Mouse (Mus musculus) heart, postnatal 14 days (tissue): ENCODE results near the gene C77080. TPM values are rescaled to one million over a fixed set of nuclear protein-coding genes. Genes with fewer than 3 reads are reported as not detected.

Experiments used
- DNase-seq, 2 experiments: peaks; one replicate each; pipeline ENCODE4 v3.0.0; 2021 to 2022
- intact Hi-C: fragments of 180-260 bp; cut with DNase I; formaldehyde crosslinking; loops from one replicate; pipeline ENCODE4 v1.15.1; 2025
- total RNA-seq, 2 experiments: library from RNA; stranded (reverse); gene quantifications; 2 replicates each; pipeline ENCODE4 v1.2.3; 2021

Gene C77080
- total RNA-seq, 2 experiments from 2014 or later: 4.8 to 5.7 TPM

DNA sequence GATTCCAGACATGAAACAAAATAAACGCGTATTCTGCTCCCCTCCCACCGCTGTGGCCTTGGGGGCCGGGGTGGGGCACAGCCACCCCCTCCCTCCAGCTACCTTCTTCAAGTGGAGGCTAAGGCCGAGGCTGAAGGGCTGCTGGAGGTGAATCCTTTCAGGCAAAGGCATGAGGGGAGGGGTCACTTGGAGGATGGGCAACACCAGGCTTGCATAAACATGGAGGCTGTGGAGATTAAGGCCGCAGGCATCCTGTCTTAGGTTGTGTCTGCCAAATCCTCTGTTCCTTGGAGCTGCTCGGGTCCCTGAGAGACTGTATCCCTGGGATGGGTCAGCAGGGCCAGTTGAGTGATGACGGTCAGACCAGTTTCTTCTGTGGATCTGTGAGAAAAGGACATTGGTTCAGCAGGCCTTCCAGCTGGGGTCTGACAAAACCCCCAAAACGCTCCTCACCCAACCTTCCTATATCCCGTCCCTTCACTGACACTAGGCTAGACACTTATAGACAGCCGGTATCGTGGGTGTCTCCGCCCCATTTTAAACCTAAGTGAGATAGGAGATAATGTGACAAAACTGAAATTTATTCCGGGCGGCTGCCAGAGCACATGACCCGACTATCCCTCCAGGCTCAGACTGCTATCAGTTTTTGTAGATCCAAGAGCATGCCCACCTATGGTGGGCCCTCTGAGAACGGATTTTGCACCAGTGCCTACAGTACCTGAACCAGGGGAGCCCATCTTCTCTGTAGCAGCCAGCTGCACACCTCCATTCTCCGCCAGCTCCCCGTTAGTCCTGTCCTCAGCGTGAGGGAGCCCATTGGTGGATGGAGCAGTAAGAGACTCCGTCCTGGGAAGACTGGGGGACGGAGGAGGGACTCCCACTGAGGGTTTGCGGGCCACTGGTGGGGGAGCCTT is 39.9 kb downstream of the C77080 start:
- intact Hi-C loops: no loop called here
- no peak for DNase-seq

DNA sequence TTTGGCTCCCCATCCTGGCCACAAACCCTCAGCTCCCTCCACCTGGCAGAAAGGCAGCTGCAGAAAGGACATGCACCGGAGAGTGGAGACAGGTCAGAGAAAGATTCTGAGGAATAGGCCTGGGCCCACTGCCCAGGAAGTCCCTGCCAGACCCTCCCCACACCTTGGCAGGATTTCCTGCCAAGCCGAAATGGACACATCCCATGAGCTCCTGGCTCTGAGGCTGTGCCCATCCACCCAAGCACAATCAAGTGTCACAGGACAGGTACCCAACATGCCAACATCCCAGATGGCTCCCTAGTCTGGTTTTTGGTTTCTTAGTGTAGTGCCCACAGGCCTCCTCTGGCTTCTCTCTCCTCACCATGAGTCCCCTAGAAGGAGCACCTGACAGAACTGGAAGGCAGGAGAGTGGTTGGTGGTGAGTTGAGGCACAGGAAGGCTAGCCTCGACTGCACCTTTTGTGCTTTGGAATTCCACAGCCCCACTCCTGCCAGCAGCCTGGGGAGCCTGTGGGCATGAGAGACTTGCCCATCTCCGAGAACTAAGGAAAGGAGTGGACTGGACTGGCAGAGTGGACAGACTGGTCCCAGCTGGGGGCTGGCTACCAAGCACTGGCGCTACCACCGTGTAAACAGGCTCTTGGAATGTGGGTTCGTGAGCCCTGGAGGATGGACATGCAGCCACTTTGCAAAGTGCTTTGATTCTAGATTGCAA is 40.7 kb downstream of the C77080 start:
- DNase-seq: no peak
- intact Hi-C loops: no loop called here

DNA sequence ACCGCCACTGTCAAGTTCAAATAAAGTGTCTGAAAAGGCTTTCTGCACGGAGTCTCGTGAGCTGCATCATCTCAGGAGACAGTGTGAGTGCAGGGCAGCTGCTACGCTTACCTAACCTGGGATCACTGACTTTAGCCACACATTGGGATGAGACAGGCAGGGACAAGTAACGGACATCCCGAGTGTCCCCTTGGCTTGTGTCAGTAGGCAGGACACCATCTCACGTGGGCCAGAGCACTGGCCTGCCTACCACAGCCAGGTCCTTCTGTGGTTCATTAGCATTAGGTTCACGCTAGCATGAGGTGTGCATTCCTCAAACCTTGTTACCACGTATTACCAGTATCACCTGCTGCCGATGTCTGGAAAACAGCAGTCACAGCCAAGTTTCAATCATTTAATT is 42.0 kb downstream of the C77080 start:
- DNase-seq: no peak
- intact Hi-C loops: loop anchor here (10.0 kb wide), 1 partner anchor 236 kb away; no protein-coding TSS in a partner anchor

DNA sequence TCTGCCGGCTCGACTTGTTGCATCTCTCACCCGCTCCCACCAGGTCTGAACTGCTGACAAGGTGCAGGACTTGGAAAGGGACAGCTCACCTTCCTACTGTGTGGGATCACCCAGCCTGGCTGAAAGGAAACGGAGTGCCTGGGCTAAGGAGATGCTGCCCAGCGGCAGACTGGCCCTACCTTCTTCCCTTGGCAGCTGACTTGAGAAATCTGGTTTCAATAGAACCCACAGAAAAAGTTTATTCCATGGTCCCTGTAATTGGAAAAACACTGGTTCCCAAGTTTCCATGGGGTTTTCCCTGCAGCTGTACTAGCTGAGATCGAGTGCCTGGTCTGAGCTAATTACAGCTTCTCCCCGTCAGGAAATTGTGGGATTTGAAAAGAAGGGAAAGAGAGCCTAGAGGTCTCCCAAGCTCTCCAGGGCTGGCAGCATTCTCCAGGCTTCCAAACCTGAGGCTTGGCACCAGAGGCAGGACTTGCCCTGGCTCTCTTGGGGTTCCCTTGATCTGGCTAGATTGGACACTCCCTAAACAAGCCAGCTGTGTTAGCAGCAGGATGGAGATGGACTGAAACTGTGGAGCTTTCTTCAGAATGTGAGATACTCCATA is 42.5 kb downstream of the C77080 start:
- intact Hi-C loops: loop anchor here (10.0 kb wide), 1 partner anchor 236 kb away; no protein-coding TSS in a partner anchor
- DNase-seq: no peak

DNA sequence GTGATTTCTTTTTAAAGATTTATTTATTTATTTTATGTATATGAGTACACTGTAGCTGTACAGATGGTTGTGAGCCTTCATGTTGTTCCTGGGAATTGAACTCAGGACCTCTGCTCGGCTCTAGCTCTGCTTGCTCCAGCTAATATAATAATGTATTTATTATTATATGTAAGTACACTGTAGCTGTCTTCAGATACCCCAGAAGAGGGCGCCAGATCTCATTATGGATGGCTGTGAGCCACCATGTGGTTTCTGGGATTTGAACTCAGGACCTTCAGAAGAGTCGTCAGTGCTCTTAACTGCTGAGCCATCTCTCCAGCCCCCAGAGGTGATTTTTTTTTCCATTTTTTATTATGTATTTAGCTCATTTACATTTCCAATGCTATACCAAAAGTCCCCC is 48.7 kb downstream of the C77080 start:
- intact Hi-C loops: loop anchor here (10.0 kb wide), 1 partner anchor 242 kb away; no protein-coding TSS in a partner anchor
- peak in 1 of 2 experiments; percentile 25 for DNase-seq

DNA sequence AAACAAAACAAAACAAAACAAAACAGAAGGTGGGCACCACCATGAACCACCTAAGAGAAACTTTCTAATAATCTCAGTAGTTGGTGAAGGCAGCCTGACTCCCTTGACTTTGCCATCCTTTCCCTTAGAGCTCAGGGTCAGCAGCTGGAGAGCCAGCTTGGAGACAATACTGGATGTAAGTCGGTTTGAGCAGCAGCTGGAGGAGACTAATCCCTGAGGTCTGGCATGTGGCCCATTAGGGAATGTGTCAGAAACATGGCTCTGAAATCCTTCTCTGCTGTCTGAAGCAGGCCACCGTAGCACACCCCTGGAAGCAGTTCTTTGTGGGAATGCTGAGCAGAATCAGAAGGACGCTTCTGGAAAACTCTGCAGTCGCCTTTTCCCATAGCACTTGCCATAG is 49.7 kb downstream of the C77080 start:
- DNase-seq: peak; percentile 58 to 75
- intact Hi-C loops: loop anchor here (1.0 to 10.0 kb wide), 2 partner anchors 65 to 243 kb away; no protein-coding TSS in a partner anchor

DNA sequence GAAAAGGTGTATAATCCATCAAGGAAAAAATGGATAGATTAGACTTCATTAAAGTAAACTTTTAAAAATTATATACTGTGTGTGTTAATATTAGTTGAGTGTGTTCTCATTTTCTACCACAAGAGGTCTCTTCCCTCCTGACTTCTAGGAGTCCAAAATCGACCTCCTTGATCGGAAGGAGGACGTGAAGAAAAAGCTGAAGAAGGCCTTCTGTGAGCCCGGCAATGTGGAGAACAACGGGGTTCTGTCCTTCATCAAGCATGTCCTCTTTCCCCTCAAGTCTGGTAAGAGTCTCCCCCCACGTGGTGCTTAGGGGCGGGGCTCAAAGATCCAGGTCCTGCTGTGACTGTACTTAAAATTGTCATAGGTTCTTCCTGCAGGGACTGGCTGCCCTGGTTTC is 51.7 kb downstream of the C77080 start:
- DNase-seq: no peak
- intact Hi-C loops: no loop called here

DNA sequence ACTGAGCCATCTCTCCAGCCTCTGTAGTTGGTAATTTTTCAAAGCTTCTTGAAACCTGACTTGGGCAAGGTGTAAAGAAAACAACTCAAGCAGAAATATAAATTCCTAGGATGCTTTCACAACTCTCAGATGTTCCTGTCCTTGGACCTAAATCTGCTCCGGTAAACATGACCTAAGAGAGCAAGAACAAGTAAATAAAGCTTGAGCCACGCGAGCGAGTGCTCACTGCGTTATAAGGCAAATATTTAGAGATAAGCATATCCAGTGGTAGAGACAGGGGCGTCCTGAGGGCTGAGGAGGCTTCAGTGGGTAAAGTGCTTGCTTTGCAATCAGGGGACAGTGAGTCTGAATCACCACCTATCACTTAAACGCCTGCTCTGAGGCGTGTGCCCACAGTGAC is 54.4 kb downstream of the C77080 start:
- intact Hi-C loops: loop anchor here (1.0 kb wide), 1 partner anchor 70 kb away; no protein-coding TSS in a partner anchor
- DNase-seq: no peak

DNA sequence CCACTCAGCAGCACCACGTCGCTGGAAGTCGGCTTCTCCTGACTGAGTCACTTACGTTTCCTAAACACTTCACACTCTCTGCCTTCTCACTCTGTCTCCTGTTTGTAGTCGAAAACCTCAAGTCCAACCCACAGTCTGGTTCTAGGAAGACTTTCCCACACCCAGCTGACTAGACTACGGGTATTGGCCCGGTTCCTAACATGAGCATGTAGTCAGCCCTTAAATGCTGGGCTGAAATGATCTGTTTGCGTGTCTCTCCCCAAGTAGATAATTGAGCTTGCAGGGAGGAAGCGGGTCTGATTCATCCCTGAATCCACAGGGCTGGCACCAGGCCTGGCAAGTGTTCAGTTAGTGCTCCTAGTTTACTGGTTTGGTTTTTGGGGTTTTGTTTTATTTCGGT is 56.5 kb downstream of the C77080 start:
- intact Hi-C loops: no loop called here
- no peak for DNase-seq

DNA sequence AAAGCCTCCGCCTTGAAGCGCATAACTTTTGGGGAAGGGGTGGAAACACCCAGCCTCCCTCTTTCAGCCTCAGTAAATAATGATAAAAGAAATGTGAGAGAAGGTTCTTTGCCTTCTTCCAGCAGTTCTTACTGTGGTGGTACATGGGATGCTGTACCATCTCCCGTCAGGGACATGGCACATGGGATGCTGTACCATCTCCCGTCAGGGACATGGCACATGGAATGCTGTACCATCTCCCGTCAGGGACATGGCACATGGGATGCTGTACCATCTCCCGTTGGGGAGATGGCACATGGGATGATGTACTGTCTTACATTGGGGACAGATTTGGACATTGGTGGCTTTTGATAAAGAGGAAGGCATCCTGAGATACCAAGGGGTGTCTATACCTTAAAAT is 63.7 kb downstream of the C77080 start:
- intact Hi-C loops: no loop called here
- DNase-seq: no peak

DNA sequence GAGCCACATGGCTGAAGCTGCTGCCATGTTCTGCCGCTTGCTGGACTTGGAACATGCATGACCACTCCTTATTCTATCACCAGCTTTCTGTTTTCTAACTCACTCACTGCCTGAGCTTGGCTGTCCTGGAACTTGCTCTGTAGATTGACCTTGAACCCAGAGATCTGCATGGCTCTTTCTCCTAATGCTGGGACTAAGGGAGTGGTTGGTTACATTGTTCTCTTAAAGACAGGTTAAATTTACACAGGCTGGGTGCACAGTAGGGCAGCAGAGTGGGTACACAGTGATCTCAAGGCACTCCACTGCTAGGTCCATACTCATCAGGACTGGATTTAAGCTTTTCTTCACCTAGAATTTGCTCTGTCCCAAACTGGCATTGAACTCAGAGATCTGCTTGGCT is 66.9 kb downstream of the C77080 start:
- no peak for DNase-seq
- intact Hi-C loops: no loop called here

DNA sequence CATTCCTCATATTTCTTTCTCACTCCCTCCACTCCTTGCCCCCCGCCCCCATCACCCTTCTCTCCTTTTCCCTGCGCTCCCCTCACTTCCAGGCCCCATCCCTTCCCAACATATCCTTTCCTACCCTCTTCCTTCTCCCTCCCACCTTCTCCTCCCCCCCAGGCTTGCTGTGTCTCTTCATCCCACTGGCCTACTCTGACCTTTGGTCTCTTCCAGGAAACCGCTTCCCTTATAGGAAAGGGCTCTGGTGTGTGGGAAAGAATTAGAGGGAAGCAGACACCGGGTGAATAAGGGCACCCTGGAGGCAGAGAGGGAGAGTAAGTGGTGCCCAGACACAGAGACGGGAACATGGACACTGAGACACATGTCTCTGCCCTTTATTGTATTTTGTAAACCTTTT is 69.5 kb downstream of the C77080 start:
- intact Hi-C loops: no loop called here
- DNase-seq: no peak

DNA sequence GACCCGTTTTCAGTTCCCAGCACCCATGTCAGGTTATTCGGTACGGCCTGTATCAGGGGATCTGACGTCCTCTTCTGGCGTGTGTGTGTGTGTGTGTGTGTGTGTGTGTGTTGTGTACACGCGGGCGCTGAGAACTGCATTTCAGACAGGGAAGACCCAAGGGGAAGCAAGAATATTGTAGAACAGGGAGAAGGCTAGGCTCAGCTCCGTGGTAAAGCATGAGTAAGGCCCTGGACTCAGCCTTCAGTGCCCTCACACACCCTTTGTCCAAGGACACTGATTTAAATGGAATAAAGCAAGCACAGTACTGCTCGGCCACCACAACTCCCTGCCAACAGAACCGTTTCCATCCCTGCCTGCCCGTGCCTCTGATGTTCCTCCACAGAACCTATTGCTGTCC is 70.7 kb downstream of the C77080 start:
- intact Hi-C loops: no loop called here
- DNase-seq: peak; percentile 7 to 8

DNA sequence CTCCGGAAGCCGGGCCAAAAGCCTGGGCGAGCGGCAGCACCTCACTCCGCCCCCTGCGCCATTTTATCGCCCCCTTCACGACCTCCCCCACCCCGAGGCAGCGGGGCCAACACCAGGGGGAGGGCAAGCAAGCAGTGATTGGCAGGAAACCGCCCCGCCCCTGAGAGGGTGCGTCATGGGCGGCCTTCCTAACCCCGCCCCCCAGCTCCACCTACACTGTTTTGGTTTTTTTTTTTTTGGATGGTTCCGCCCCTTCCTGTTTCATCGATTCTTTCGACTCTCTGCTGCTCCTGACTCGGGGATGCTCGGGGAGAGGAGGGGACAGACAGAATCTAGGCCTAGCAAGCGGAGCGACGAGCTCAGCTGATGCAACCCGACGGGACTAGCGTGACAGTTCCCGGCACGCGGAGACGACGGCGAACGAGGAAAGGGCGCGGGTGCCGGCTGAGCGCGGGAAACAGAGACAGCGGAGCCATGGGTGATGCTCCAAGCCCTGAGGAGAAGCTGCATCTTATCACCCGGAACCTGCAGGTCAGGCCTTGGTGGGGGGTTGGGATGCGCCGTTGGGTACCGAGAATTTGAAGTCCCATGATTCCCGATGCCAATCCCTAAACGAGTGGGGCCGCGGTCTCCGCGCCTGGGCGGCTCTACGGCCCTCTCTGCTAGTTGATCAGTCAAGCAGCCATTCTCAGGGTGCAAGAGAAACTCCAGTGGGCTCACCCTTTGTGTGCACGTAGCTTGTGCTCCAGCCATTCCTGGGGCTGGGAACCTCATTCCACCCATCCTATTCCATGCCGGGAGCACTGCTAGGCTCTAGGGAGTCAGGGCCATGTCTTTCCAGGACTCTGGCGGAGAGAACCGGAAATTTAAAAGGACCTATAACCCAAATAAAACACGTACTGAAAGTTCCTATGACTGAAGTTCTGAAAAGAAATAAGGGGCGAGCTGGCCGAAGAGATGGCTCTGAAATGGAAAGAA is 71.4 kb downstream of the C77080 start, which contains the start of the genes S100pbp and Yars:
S100pbp (minus strand) TSS at position 186 of the 978 bp plus-strand sequence.
Yars (plus strand) TSS at position 219 of the 978 bp plus-strand sequence.
- intact Hi-C loops: no loop called here

DNA sequence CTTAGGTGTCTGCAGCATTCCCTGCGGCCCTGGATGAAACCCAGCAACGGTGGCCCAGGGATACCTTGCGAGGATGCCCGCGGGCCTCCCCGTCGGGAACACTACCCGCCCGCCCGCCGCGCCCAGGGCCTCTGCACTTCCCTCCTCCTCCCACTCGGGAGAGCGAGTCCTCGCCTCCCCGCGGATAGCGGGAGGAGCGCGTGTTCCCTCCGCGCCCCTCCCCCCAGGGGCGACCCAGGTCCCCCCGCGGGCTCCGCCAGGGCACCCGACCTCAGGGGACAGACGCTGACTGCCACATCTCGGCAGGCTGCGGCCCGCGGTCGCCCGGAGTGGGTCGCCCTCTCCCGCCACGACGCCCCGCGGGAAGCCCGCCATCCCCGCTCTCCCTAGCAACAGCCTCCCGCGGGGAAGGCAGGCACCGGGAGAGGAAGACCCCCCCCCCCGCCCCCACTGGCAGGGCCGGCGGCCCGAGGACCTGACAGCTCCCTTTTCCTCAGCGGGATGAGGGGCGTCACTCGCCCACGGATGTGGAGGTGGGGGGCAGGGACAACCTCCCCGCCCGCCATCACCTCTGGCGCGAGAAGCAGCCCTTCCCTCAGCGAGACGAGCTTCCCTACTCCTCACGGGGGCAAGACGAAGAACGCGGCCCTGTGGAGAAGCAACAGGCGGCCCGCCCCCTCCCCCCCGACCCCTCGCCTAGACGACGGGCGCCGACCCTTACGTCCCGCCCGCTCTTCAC is 72.2 kb downstream of the C77080 start:
- intact Hi-C loops: no loop called here
- peak; percentile 59 to 65 for DNase-seq

More for the DNA sequence above, 71.4 kb downstream of the C77080 start, which contains the start of the genes S100pbp and Yars:
- DNase-seq: peak; percentile 98

DNA sequence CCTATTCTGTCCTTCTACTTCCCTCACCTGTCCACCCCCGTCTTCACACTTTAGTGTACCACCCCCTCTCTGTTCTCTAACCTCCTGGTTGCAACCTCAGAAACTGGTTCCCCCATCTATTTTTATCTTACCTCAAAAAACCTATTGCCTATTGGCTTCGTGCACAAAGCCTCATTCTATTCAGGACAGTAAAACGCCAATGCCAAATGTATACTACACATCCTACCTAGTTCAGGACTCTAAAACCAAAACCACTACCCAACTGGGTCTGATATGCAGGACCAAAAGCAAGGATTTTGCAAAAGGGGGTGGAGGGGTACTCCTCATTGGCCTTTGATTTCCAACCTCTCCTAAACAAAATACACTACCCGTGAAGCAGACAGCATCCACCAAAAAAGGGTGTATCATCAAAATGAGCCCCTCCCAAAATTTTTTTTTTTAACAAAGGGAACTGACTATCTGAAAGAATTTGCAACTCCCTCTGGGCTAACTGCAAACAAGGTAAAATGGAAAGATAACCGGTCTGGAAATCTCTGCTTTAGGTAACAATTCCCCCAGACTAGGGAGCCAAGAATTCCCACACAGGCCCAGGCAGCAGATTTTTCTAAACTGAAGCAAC is 73.1 kb downstream of the C77080 start:
- no peak for DNase-seq
- intact Hi-C loops: no loop called here

DNA sequence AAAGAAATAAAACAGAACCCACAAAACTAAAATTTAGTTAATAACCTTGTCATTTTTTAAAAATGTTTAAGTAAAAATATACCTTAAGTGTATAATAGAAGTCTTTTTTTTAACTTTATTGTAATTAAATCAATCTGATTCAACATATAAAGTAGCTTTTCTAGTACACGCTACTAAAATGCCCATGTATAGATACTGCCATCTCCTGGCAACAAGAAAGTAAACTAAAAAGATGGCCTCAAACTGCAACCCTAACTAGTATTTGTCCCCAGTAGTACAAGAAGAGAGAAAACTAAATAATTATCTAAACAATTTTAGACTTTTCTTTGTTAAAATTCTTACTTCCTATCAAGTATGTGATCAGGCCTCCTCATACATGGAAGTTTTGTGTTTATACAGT is 81.6 kb downstream of the C77080 start:
- intact Hi-C loops: loop anchor here (2.0 kb wide), 1 partner anchor 45 kb away; no protein-coding TSS in a partner anchor
- no peak for DNase-seq

DNA sequence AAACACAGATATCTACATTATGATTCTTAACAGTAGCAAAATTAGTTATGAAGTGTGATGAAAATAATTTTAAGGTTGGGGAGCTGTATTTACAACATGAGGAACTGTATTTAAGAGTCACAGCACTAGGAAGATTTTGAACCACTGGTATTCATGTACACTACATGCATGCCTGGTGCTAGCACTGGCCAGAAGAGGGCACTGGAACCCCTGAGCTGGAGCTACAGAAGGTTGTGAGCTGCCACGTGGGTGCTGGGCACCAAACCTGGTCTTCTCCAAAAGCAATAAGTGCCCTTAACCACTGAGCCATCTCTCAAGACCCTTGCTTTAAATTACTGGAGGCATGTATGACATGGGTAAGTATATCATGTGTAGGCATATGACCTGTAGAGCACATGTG is 88.7 kb downstream of the C77080 start:
- intact Hi-C loops: no loop called here
- DNase-seq: no peak
